13 mouse cellular contexts compared by ENCODE assay signal in the genomic region with DNA sequence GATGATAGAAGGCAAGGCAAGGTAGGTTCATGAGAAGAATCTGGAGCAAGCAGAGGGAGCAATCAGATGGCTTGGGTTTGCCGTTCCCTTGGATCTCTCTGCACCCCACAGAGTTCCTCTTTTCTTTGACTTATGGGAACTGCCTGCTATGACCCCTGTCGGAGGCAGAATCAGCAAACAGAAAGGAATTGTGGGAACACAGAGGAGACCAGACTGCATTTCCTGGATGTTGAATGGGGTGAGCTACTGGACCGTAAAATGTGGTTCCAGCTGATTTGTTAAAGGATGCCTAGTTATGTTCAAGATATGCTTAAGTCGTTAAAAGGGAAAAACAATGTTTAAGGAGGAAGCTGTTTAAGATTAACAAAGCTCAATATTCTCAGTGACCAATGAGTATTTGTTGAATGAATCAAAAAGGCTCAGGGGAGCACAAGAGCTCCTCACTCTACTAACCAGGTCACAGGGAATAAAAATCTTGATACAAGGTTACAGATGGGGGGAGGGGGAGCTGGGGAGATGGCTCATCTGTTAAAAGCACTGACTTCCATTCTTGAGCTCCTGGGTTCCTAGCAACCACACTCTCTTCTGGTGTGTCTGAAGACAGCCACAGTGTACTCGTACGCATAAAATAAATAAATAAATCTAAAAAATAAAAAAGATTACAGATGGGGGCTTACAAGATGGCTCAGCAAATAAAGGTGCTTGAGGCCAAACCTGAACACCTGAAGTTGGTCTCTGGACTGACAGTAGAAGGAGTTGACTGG. TPM values are rescaled to one million over a fixed set of nuclear protein-coding genes. Genes with fewer than 3 reads are reported as not detected.
DNase-seq lines count a peak whose midpoint lies in the region; ATAC-seq lines count a peak whose summit lies in the region.
"Had no signal": no experiment of that assay in that cellular context is flagged by ENCODE, and none has a peak within 500 bp of the region (broad histone marks: within the 10 kb centered on the region; RNA-seq: fewer than 3 reads in every experiment).

No protein-coding gene starts in this region.

- H3K4me2 ChIP-seq in forebrain, embryonic 15.5 days (replicated peaks) = no peak overlapping the region
- H3K4me2 ChIP-seq: liver, embryonic 15.5 days; midbrain, embryonic 15.5 days had no signal

- ATAC-seq in forebrain, embryonic 15.5 days (replicated peaks) = no peak
- ATAC-seq: hindbrain, postnatal 0 days; midbrain, embryonic 15.5 days had no signal

- H3K9ac ChIP-seq in forebrain, embryonic 15.5 days (replicated peaks) = no peak overlapping the region
- H3K9ac ChIP-seq: liver, embryonic 15.5 days; midbrain, embryonic 15.5 days had no signal

- H3K36me3 ChIP-seq in forebrain, embryonic 15.5 days = no peaks in the 10 kb centered on the region
- H3K36me3 ChIP-seq in megakaryocyte, embryonic 14.5 days (replicated peaks; ENCODE audit: low read length) = no peaks in the 10 kb centered on the region
- H3K36me3 ChIP-seq: liver, embryonic 15.5 days; midbrain, embryonic 15.5 days had no signal

- H3K27ac ChIP-seq in forebrain, embryonic 15.5 days (replicated peaks) = peak overlapping the region; percentile 55; the same call in 1 of the 2 replicates
- H3K27ac ChIP-seq: liver, embryonic 15.5 days; midbrain, embryonic 15.5 days had no signal

- no peak overlapping the region for H3K4me3 ChIP-seq in forebrain, embryonic 15.5 days
- H3K4me3 ChIP-seq in megakaryocyte, embryonic 14.5 days (replicated peaks) = peak overlapping the region; percentile 56
- H3K4me3 ChIP-seq: liver, embryonic 15.5 days; midbrain, embryonic 15.5 days had no signal

- peak; percentile 44 for DNase-seq in kidney, adult 11 months
- no peak for DNase-seq in kidney, adult 18-20 months
- peak; percentile 89 for DNase-seq in R1 (ENCODE audit: low read depth, low spot score)
- DNase-seq in B cell, adult 2 months = no peak
- DNase-seq in thymus, postnatal 10 days (ENCODE audit: low spot score in 2 of 2) = no peak
- no peak for DNase-seq in testis, postnatal 14 days (ENCODE audit: low spot score)

- H3K27me3 ChIP-seq in forebrain, embryonic 15.5 days = no peaks in the 10 kb centered on the region
- H3K27me3 ChIP-seq in megakaryocyte, embryonic 14.5 days (replicated peaks) = peaks cover 11% of the 10 kb centered on the region
- H3K27me3 ChIP-seq: midbrain, embryonic 15.5 days had no signal

- no peaks in the 10 kb centered on the region for H3K9me3 ChIP-seq in forebrain, embryonic 15.5 days
- H3K9me3 ChIP-seq in megakaryocyte, embryonic 14.5 days = 0 out of 2 replicates have a peak, but pooled peaks cover 3% of the 10 kb centered on the region
- H3K9me3 ChIP-seq: liver, embryonic 15.5 days; midbrain, embryonic 15.5 days had no signal

- 29% methylated on average over 6 of the region's 6 CpGs for WGBS in forebrain, embryonic 15.5 days

- 0 out of 2 replicates have a peak, but pooled peaks cover 8% of the 10 kb centered on the region for H3K4me1 ChIP-seq in forebrain, embryonic 15.5 days
- peaks cover 47% of the 10 kb centered on the region for H3K4me1 ChIP-seq in megakaryocyte, embryonic 14.5 days
- H3K4me1 ChIP-seq: liver, embryonic 15.5 days; midbrain, embryonic 15.5 days had no signal

RNA-seq across cellular contexts. Expression of gene Atp1a4, which starts 17.1 kb away (rescaled TPM):
- polyA plus RNA-seq in forebrain, embryonic 15.5 days (2015; fragmentation: Nextera tagmentation; extraction: Ambion mirVana) = 0.09 and 0.10 TPM in 2 replicates
- not detected in 2 replicates for polyA plus RNA-seq in megakaryocyte, embryonic 14.5 days (2012; ENCODE audit: insufficient read depth, low replicate concordance)
- polyA plus RNA-seq: frontal cortex, adult 2 months; midbrain, embryonic 15.5 days; urinary bladder, adult 2 months had no signal

RNA-seq across cellular contexts. Expression of gene Igsf8, which starts 20.3 kb away (rescaled TPM):
- 137 and 162 TPM in 2 replicates for polyA plus RNA-seq in forebrain, embryonic 15.5 days (2015; fragmentation: Nextera tagmentation; extraction: Ambion mirVana)
- 18.9 and 46.3 TPM in 2 replicates for polyA plus RNA-seq in megakaryocyte, embryonic 14.5 days (2012; ENCODE audit: insufficient read depth, low replicate concordance)

RNA-seq across cellular contexts. Expression of gene Casq1, which starts 21.5 kb away (rescaled TPM):
- 6.2 and 6.4 TPM in 2 replicates for polyA plus RNA-seq in forebrain, embryonic 15.5 days (2015; fragmentation: Nextera tagmentation; extraction: Ambion mirVana)
- polyA plus RNA-seq in megakaryocyte, embryonic 14.5 days (2012; ENCODE audit: insufficient read depth, low replicate concordance) = not detected in 2 replicates

RNA-seq across cellular contexts. Expression of gene Pea15a, which starts 34.5 kb away (rescaled TPM):
- polyA plus RNA-seq in forebrain, embryonic 15.5 days (2015; fragmentation: Nextera tagmentation; extraction: Ambion mirVana) = 462 and 488 TPM in 2 replicates
- 6.9 and 11.9 TPM in 2 replicates for polyA plus RNA-seq in megakaryocyte, embryonic 14.5 days (2012; ENCODE audit: insufficient read depth, low replicate concordance)

RNA-seq across cellular contexts. Expression of gene Atp1a2, which starts 56.7 kb away (rescaled TPM):
- 32.2 and 33.1 TPM in 2 replicates for polyA plus RNA-seq in forebrain, embryonic 15.5 days (2015; fragmentation: Nextera tagmentation; extraction: Ambion mirVana)
- 0.03 TPM in 1 of 2 replicates, not detected in the other for polyA plus RNA-seq in megakaryocyte, embryonic 14.5 days (2012; ENCODE audit: insufficient read depth, low replicate concordance)

Comparison
In these comparisons a context has a peak if more than half of its experiments do, and no peak if none do; other contexts are left out.
1. DNase-seq: peak in kidney, adult 11 months (single experiment) and R1 (single experiment); none in kidney, adult 18-20 months (single experiment), B cell, adult 2 months (0 of 2), thymus, postnatal 10 days (0 of 2) and testis, postnatal 14 days (single experiment).